Mouse (Mus musculus) layer of hippocampus, postnatal 10 days (tissue): ENCODE data around the gene Atg2a. TPM values are rescaled to one million over a fixed set of nuclear protein-coding genes. Genes with fewer than 3 reads are reported as not detected.

ENCODE experiments used
- microRNA-seq, 2 experiments: library from miRNA; unstranded; fragments of <30 nt; microRNA quantifications; one replicate each; pipeline ENCODE4 v1.2.0; 2021
- total RNA-seq, 2 experiments: library from RNA; stranded (reverse); gene quantifications; 2 replicates each; pipeline ENCODE4 v1.2.3; 2021

Atg2a gene
- total RNA-seq, 2 experiments from 2014 or later: 31.3 to 31.6 TPM

Small RNA genes within 50 kb of the gene (microRNA-seq; reads per million reads assigned to microRNA genes)
- 6.5 to 7.6 reads per million in 2 experiments for gene Mir192
- 18.3 to 26.7 reads per million in 2 experiments for gene Mir194-2

Other genes starting within 250 kb of the Atg2a start
- gene Capn1, start 225.8 kb upstream of the Atg2a start, total RNA-seq: 10 to 100 TPM; 17.7 to 19.1 TPM
- gene Syvn1, start 195.1 kb upstream of the Atg2a start, total RNA-seq: 10 to 100 TPM; 40.6 to 41.2 TPM
- gene Mrpl49, start 183.9 kb upstream of the Atg2a start, total RNA-seq: 10 to 100 TPM; 40.3 to 42.4 TPM
- gene Fau, start 183.8 kb upstream of the Atg2a start, total RNA-seq: 100 to 1,000 TPM; 656 to 785 TPM
- 10 to 100 TPM; 37.3 to 41.2 TPM for gene Znhit2, start 180.5 kb upstream of the Atg2a start, total RNA-seq
- gene Tm7sf2, start 173.3 kb upstream of the Atg2a start, total RNA-seq: 10 to 100 TPM; 60.0 to 70.8 TPM
- gene Vps51, start 164.4 kb upstream of the Atg2a start, total RNA-seq: 10 to 100 TPM; 82.0 to 92.0 TPM
- not detected for gene Tmem262, start 161.6 kb upstream of the Atg2a start, total RNA-seq
- under 1 TPM; 0.56 to 0.85 TPM for gene Gm28374, start 159.4 kb upstream of the Atg2a start, total RNA-seq
- gene Zfpl1, start 156.7 kb upstream of the Atg2a start, total RNA-seq: 10 to 100 TPM; 36.8 to 37.6 TPM
- 1 to 10 TPM; 1.1 to 1.3 TPM for gene Cdca5, start 156.7 kb upstream of the Atg2a start, total RNA-seq
- under 1 TPM in 1 of 2 experiments, not detected in 1; 0.80 TPM for gene AC131692.1, start 147.2 kb upstream of the Atg2a start, total RNA-seq
- under 1 TPM; 0.32 to 0.38 TPM for gene Naaladl1, start 135.9 kb upstream of the Atg2a start, total RNA-seq
- 10 to 100 TPM; 18.8 to 21.6 TPM for gene Sac3d1, start 123.0 kb upstream of the Atg2a start, total RNA-seq
- 10 to 100 TPM; 35.0 to 35.4 TPM for gene Snx15, start 113.4 kb upstream of the Atg2a start, total RNA-seq
- gene Batf2, start 100.7 kb upstream of the Atg2a start, total RNA-seq: under 1 TPM in 1 of 2 experiments, not detected in 1; 0.59 TPM
- gene Arl2, start 100.1 kb upstream of the Atg2a start, total RNA-seq: 10 to 100 TPM; 53.0 to 60.2 TPM
- not detected for gene Majin, start 57.3 kb upstream of the Atg2a start, total RNA-seq
- gene Gpha2, start 15.3 kb upstream of the Atg2a start, total RNA-seq: not detected
- gene Ppp2r5b, start 5.8 kb upstream of the Atg2a start, total RNA-seq: 100 to 1,000 TPM; 187 to 188 TPM
- 10 to 100 TPM; 75.1 to 82.7 TPM for gene Ehd1, start 35.1 kb downstream of the Atg2a start, total RNA-seq
- gene Cdc42bpg, start 64.8 kb downstream of the Atg2a start, total RNA-seq: 1 to 10 TPM; 5.0 TPM
- gene Men1, start 93.3 kb downstream of the Atg2a start, total RNA-seq: 10 to 100 TPM; 72.0 to 73.6 TPM
- gene Map4k2, start 99.5 kb downstream of the Atg2a start, total RNA-seq: 10 to 100 TPM; 79.3 to 86.2 TPM
- gene Sf1, start 122.0 kb downstream of the Atg2a start, total RNA-seq: 100 to 1,000 TPM; 190 to 194 TPM
- gene Pygm, start 142.7 kb downstream of the Atg2a start, total RNA-seq: 10 to 100 TPM; 16.2 to 17.4 TPM
- 10 to 100 TPM; 93.5 to 99.9 TPM for gene Rasgrp2, start 157.7 kb downstream of the Atg2a start, total RNA-seq
- gene Nrxn2, start 177.1 kb downstream of the Atg2a start, total RNA-seq: 100 to 1,000 TPM; 683 to 691 TPM